In genomic region chr7:114026923-114027322, GRCm38 (mm10) we compare ENCODE assay signal across 26 mouse cellular contexts.
"Had no signal": no experiment of that assay in that cellular context is flagged by ENCODE, and none has a peak within 500 bp of the region (broad histone marks: within the 10 kb centered on the region; RNA-seq: fewer than 3 reads in every experiment).

No protein-coding gene starts in this region.

- ATAC-seq: inflammation-experienced regulatory T-cells, adult 6 months; intestine, embryonic 15.5 days; intestine, postnatal 0 days; liver, postnatal 0 days had no signal

- H3K4me1 ChIP-seq: heart, embryonic 12.5 days; hindbrain, embryonic 10.5 days; hindbrain, embryonic 12.5 days; intestine, embryonic 15.5 days; limb, embryonic 12.5 days; liver, embryonic 13.5 days; liver, embryonic 15.5 days had no signal

- H3K27ac ChIP-seq: heart, adult 2 months; hindbrain, embryonic 10.5 days; hindbrain, embryonic 12.5 days; intestine, embryonic 15.5 days; layer of hippocampus, adult 2 months; left cerebral cortex, adult 2 months; limb, embryonic 10.5 days; limb, embryonic 12.5 days; liver, embryonic 13.5 days; liver, embryonic 15.5 days had no signal

- H3K27me3 ChIP-seq: heart, embryonic 12.5 days; hindbrain, embryonic 12.5 days; intestine, embryonic 15.5 days; liver, embryonic 13.5 days; liver, embryonic 15.5 days had no signal

- DNase-seq: gastrocnemius, adult 2 months; gastrocnemius, postnatal 10 days; gastrocnemius, postnatal 25 days; heart, adult 2 months; heart, postnatal 10 days; heart, postnatal 4 days; kidney, adult 18-20 months; kidney, adult 8-10 months; kidney, postnatal 10 days; kidney, postnatal 25 days; kidney, postnatal 4 days; liver; liver, embryonic 13.5 days; liver, postnatal 0 days had no signal

- H3K36me3 ChIP-seq: hindbrain, embryonic 10.5 days; hindbrain, embryonic 12.5 days; intestine, embryonic 15.5 days; limb, embryonic 10.5 days; limb, embryonic 12.5 days; liver, embryonic 13.5 days; liver, embryonic 15.5 days had no signal

- H3K4me3 ChIP-seq: gastrocnemius, adult 2 months; heart, adult 2 months; heart, embryonic 12.5 days; hindbrain, embryonic 10.5 days; hindbrain, embryonic 12.5 days; intestine, embryonic 15.5 days; layer of hippocampus, adult 2 months; left cerebral cortex, adult 2 months; limb, embryonic 10.5 days; limb, embryonic 12.5 days; liver, embryonic 13.5 days; liver, embryonic 15.5 days had no signal

- H3K9me3 ChIP-seq: hindbrain, embryonic 10.5 days; hindbrain, embryonic 12.5 days; intestine, embryonic 15.5 days; limb, embryonic 10.5 days; limb, embryonic 12.5 days; liver, embryonic 13.5 days; liver, embryonic 15.5 days had no signal

- H3K9ac ChIP-seq: heart, embryonic 12.5 days; hindbrain, embryonic 12.5 days; intestine, embryonic 15.5 days; limb, embryonic 12.5 days; liver, embryonic 13.5 days; liver, embryonic 15.5 days; liver, postnatal 0 days had no signal

- H3K4me2 ChIP-seq: heart, embryonic 12.5 days; hindbrain, embryonic 12.5 days; intestine, embryonic 15.5 days; limb, embryonic 12.5 days; liver, embryonic 11.5 days; liver, embryonic 13.5 days; liver, embryonic 15.5 days had no signal
